Mouse (Mus musculus) urinary bladder, postnatal 14 days (tissue): ENCODE data around the gene Gmds.

Source experiments
- DNase-seq: peaks from one replicate; pipeline ENCODE4 v3.0.0; 2021; ENCODE audit warnings: low spot score

Gene Gmds

DNA sequence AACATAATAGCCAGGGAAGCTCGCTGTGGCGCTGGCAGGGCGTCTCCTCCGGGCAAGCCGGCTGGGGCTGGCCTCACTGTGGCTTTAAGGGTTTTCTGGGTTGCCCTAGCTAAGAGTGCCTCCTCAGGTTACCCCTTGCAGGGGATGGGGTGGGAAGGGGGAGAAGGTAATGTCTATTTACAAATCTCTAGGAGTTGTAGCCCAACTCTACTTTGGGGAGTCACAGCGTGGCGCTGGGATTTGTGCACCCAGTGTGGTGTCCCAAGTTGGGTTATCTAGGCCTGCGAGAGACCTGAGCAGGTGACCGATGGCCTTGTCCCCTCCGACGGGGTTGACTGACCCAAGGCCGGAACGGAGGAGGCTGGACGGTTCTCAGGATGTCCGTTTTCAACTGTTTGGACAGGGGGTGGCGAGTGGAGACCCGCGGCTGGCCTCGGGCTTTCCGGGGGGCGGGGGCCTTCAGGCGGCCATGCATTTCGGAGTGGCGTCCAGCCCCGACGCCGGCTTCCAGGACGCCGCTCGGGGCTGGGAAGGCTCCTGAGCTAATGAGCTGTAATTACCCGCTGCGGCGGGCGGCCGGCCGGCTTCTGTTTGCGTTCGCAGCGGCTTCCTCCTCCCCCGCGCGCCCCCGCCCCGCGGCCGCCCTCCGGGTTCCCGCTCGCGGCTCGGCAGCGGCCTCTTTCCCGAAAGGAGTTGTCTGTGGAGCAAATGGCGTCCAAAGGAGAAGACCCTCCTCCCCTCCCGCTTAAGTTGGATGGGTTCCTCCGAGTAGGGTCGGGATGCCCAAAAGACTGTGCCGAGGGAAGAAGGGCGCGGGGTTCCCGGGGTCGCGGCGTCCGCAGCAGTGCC lies 527.6 kb downstream of the Gmds start:
- peak; percentile 43 for DNase-seq

DNA sequence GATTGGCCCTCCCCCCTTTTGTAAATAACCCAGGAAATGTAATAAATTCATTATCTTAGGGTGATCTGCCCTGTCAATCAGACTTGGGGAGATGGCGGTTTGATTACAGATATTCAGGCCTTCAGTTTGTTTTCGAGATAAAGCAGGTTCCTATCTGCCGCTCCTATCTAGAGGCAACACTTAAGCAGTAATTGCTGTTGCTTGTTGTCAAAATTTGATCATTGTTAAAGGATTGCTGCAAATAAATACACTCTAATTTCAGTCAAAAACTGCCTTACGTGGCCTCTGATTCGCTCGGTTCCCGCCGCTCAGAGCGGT lies 528.2 kb downstream of the Gmds start:
- no peak for DNase-seq

DNA sequence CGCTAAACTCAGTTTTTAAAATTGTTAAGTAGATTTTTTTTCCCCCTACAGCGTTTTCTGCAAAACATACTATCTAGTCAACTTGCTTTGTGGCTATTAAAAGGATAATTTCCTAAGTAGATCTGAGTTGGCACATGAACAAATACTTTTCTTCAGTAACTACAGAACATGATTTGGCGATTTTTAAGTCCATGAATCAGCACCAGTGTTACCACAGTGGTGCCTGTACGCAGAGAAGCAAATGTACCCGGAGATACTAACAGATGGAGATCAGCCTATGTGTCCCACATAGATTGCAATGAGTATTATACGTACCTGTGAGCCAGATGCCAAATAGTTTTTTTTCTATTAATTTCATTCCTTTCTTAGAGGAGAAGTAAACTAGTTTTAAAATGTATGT lies 528.8 kb downstream of the Gmds start:
- DNase-seq = no peak

DNA sequence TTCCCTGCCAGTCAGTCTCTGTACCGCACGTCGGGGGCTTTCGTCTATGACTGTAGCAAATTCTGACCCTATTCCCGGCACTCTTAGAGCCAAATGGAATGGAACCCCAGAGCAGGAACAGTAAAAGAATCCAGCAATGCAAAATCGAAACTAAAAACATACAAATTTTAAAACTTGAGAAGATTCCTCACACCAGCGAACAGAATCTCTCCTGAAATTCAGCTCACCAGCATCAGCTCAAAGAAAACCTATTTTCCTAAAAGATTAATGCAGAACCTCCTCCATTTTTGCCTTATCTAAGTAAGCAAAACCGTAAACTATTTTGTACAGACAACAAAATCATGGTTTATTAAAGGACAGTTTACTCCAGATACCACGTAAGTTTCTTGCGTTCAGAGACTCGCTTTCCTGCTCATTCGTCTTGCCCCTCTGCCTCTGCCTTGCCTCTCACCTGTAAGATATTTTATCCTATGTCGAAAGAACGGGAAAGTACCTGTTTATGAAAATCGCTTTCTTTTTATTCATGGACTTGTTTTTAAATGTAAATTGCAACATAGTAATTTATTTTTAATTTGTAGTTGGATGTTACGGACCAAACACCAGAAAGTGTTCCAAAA lies 529.6 kb downstream of the Gmds start:
- DNase-seq = no peak

DNA sequence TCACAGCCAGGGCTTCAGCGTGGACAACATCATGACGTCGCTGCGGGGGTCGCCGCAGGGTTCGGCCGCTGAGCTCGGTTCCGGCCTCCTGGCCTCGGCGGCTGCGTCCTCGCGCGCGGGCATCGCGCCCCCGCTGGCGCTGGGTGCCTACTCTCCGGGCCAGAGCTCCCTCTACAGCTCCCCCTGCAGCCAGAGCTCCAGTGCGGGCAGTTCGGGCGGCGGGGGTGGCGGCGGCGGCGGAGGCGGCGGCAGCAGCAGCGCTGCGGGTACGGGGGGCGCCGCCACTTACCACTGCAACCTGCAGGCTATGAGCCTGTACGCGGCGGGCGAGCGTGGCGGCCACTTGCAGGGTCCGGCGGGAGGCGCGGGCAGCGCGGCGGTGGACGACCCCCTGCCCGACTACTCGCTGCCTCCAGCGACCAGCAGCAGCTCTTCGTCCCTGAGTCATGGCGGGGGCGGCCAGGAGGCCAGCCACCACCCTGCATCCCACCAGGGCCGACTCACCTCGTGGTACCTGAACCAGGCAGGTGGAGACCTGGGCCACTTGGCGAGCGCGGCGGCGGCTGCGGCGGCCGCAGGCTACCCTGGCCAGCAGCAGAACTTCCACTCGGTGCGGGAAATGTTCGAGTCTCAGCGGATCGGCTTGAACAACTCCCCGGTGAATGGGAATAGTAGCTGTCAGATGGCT lies 530.3 kb downstream of the Gmds start:
- peak; percentile 72 for DNase-seq

DNA sequence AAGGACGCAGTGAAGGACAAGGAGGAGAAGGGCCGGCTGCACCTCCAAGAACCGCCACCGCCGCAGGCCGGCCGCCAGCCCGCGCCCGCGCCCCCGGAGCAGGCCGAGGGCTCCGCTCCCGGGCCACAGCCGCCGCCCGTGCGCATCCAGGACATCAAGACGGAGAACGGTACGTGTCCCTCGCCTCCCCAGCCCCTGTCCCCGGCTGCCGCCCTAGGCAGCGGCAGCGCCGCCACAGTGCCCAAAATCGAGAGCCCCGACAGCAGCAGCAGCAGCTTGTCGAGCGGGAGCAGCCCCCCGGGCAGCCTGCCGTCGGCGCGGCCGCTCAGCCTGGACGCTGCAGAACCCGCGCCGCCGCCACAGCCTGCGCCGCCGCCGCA lies 530.8 kb downstream of the Gmds start:
- DNase-seq = no peak

DNA sequence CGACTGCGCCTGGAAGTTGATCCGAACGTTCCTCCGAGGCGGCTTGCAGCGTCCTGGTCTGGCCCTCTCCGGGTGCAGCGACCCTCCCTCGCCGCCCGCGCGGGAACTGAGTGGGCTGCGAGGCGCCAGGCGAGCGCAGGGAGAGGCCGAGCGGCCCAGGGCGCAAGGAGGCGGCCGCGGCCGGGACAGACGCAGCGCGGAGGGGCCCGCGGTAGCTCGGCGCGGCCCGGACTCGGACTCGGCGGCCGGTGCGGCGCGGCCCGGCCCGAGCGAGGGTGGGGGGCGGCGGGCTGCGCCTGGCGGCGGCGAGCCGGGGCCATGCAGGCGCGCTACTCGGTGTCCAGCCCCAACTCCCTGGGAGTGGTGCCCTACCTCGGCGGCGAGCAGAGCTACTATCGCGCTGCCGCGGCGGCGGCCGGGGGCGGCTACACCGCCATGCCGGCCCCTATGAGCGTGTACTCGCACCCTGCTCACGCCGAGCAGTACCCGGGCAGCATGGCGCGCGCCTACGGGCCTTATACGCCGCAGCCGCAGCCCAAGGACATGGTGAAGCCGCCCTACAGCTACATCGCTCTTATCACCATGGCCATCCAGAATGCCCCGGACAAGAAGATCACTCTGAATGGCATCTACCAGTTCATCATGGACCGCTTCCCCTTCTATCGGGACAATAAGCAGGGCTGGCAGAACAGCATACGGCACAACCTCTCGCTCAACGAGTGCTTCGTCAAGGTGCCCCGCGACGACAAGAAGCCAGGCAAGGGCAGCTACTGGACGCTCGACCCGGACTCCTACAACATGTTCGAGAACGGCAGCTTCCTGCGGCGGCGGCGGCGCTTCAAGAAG lies 531.4 kb downstream of the Gmds start:
- peak; percentile 27 for DNase-seq

DNA sequence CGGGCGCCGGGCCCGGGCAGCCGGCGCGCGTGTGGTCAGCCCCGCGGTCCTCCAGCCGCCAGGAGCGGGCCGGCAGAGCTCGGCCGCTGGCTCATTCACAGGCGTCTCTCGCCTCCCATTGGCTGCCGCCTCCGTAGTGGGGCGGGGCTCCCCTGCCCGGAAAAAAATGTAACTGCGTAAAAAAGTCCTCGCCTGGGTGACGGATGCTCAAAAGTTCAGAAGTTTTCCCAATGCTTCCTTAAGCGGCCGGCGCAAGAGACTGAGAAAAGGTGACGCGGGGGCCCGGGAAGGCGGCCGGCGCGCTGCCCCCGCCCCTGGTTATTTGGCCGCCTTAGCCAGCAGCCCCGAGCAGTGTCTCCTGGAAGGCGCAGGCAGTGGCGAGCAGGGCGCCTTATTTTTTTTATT lies 532.1 kb downstream of the Gmds start, which contains the start of gene Foxc1:
Foxc1 (plus strand) TSS at position 206 of the 405 bp plus-strand sequence.
- DNase-seq = peak; percentile 91

DNA sequence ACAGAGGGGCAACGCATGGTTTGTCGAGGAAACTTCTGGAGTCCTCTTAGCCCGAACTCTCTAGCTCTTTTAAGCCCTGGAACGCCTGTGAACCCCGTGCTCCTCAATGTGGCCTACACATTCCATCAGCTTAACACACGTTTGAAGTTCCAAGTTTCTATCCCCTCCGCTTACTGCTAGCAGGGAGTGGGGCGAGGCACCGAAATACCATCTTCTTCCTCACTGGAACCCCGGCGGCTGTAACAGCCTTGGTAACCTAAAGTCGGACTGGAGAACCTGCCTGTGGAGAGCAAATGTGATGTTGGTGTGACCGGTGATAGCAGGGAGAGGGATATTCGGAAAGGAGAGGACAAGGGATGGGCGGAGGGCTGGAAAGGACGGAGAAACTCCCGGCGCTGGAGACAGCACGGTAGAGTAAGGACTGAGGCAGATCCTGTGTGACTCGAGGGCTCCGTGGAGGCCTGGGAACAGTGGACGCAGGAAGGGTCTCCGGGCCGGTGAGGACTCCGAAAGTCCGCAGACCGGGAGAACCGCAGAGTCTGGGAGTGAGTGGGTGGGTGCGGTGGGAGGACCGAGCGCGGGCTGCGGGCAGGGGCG lies 532.6 kb downstream of the Gmds start:
- no peak for DNase-seq

DNA sequence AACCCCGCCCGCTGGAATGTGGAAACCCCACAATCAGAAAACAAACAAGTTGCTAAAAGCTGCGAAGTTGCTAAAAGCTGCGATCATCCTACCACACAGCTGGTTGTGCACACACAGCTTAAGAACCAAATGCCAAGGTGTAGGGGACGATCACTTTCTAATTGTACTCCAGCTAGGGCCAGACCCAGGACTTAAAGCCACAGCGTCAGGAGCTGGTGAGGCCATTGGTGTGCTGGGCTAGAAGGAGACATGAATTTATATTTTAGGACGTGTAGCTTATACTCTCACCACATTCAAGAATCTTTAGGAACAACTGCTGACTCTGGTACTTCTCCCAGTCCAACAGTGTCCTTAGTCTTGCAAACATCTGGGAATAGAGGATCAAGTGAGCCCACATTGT lies 534.0 kb downstream of the Gmds start:
- DNase-seq = no peak

DNA sequence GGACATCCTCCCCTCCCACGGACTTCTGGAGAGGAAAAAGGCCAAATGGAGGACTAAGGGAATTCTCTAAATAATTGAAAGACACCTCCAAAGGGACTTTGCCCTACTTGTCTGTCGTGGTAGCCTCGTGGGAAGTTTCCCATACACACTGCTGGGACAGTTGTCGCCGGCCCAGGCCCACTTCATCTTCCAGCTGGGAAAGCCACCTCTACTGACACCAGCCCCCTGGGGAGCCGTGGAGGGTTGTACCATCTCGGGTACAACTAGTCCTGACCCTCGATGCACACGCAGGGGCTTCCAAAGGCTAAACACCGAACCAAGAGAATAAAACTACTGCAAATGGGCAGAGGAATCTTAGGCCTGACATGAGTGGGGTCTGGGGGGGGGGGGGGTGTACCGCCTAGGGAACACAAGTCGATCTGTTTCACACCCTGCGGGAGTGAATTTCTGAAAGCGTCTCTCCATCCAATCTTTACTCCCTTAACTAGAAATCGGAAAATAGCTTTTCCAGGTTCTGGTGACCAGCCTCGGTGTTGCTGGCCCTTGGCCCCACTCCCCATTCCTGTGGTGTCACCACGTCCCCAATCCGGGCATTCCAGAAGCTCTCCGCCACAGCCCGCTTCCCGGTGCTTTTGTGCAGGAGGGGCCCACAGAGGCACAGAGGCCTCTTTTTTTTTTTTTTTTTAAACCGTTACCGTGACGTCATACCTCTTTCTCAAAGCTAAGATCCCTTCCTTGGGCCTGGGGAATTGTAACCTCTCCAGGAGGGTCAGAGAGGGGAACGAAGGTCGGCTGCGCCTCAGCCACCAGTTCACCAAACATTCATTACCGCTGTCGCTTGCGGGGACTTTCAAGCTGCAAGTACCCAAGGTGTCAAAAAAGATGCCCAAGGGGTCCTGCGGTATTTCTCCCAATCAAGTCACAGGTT lies 535.1 kb downstream of the Gmds start:
- no peak for DNase-seq

DNA sequence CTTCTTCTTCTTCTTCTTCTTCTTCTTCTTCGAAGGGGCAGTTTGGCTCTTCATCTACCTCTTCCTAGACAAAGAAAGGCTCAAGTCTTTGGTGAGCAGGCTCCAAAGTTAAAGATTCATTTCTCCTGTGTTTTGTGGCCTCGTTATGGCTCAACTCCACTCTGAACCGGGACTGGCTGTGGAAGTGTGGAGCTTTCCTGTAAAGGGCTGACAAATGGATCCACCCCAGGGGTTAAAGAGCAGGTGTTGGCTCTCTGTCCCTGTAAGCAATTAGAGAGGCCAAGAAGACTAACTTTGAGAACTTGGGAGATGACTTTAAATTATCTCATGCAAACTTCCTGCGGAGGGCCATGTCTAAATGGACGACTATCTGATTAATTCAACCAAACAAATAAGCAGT lies 536.1 kb downstream of the Gmds start:
- no peak for DNase-seq

DNA sequence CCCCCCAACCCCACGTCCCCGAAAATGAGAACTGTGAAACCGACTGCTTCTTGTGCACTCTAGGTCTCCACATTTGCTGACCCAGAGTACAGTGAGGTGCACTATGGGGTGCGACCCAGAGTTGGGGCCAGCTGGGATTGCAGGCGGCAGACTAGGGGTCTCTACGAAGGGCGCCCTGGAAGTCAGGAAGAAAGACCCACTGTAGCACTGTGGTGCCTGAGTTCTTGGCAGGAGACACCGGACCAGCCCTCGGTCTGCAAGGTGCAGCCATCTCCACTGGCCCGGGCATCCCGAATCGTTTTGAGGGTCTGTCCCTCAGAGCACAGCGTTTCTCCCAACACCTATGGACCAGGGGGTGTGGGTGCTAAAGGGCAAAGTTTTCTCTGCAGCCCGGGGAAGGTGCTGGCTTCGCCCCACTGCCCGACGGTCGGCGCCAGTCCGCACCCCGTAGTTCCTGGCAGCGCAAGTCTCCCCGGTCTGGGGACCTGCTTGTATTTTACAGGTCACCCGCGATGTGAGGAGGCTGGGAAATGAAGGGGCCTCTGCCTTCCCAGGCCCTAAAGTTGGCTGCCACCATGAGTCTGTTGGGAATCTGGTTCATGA lies 536.7 kb downstream of the Gmds start:
- no peak for DNase-seq

DNA sequence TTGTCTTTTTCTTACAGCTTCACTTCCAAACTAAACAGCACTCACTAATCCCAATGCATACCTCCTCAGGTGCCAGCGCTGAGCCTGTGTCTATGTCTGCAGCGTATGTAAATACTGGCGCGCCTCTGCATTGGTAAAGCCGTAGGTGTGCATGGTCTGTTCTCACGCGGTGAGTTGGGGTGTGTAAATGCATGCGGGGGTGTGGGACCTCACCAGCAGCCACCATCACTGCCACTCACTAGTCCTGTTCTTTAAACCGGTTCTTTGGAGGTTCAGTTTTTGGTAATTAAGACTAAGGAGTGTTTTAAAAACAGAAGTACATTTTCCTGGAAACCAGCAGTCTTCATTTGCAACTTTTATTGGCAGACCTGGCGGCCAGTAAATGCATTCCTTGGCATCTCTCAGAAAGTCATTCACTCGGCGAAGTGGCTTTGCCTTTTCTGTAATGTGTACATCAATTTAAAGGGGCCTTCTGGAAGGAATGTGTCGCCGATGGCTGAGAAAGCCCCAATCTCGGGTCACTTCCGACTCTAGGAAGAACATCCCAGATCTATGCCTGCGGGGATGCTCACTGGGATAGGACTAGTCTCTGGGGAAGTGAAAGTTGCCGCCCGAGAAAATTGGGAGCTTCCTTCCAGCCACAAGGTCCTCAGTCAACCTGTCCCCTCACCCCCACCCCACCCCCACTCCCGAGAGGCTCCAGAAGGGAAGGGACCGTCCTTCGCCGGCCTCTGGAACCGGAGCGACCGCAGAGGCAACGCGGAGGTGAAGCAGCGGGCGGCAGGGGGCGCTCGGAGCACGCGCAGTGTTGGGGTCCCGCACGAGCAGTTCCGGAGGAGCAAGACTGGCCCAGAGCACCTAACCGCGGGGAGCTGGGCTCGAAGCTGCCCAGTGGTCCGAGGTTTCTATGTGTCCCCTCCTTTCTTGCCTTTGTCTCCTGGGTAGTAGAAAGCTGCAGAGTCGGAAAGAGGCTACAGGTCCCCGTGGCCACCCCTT lies 537.7 kb downstream of the Gmds start:
- peak; percentile 93 for DNase-seq

DNA sequence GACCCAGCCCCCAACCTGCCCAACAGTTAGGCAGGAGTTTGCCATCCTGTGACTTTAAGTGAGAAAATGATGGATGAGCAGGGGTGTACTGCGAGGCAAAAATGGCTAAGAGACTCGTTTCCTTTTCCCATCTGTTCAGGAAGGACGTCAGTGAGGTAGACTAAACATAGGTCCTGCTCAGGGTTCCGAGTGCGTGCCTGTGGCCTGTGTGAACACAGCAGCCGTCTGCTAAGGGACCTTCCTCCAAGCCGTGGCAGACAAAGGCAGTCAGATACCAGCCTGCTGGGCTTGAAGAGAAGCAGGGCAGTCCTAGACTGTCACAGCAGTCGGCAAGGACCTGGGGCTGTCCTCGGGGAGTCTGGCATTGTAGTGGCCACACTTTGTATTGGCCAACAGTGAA lies 540.5 kb downstream of the Gmds start:
- DNase-seq = no peak

DNA sequence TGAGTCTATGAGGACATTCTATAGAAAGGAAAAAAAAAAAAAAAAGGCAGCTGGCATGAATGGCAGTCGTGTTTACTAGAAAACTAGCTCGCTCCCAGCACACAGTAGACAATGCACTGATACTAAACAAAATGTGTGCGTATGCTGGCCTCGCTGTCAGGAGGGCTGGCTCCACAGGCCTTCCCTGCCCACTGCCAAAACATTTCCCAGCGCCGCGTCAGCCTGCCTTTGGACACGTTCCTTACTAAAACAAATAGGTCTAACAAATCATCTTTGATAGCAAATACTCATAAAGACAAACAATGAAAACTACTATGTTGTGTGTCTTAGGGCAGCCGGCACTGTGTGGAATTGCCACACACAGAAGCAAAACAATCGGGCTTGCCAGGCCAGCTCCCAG lies 541.2 kb downstream of the Gmds start:
- peak; percentile 39 for DNase-seq

DNA sequence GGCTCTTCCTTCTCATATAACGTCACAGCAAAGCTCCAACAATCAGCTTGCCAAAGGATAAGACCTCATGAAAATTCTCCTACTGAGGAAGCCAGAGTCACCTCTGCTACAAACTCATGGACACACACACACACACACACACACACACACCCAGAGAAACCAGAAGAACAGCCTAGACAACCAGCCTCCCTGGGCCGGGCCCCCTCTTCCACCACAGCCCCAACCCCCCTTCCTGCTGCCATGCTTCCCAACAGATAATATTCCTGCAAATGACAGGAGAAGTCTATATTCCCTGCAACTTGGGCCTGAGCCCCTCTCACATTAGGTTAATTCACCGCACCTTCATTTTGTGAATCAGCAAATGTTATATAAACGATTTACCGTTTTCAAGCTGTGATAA lies 545.4 kb downstream of the Gmds start:
- DNase-seq = peak; percentile 36

DNA sequence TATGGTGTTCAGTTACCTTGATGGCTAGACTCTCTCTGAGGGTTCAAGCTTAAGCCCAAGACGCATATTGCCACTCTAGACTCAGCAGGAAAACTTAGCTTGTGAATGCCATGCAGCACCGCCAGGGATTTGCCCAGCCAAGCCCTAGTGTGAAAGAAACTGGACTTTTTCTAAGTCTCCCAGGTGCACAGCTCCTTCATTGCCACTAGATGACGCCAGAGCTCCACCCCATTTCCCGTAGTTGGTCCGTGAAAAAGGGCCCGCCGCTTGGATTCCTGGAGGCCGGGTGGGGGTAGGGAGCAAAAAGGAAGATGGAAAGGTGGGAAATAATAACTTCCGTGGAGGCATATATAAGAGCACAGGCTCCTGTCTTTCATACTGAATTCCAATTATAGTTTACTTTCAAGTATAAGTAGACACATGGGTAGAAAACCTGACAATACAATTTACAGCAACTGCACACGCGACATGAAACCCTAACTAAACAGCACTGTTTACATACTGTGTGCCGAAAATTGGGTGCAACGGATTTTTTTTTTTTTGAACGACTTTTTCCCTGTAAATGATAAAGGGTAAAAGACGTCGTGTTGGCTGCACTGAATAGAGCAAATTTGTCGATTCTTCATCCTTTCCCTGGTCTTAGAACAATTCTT lies 545.9 kb downstream of the Gmds start:
- peak; percentile 58 for DNase-seq

DNA sequence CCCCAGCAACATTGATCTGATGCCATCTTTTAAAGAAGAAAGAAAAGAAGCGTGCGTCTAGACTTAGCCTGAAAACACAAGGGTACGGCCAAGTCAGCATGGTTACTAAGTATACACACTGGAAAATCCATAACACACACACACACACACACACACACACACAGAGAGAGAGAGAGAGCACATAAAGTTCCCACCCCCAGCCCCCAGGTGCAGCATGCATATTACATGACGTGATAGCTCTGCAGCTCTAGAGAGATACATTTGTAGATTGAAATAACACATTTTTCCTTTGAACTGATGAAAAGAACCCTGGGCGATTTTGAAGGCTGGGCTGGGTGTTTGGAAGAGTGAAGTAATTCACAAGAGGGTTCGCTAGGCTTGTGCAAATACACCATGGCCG lies 553.8 kb downstream of the Gmds start:
- no peak for DNase-seq
